Mouse (Mus musculus) thymus, postnatal 36 days (tissue): ENCODE results near the gene Tspyl1.
"Not testable (repeated sequence)": the region's sequence is repeated elsewhere in the genome, so short reads cannot be mapped to it uniquely, and the experiment has no call there.

Experiments
- DNase-seq, 2 experiments: peaks; one replicate each; pipeline ENCODE4 v3.0.0; 2022; ENCODE audit warnings: mixed read lengths in 2 of 2

The Tspyl1 gene

GRCm38 (mm10) chr10:34281962-34282388 lies at the start of gene Tspyl1:
Gene Tspyl1, plus strand, starts transcription at chr10:34282190.
- DNase-seq = peak; percentile 98 to 99

- DNase-seq = no peak
These were observed 48.6 kb upstream of the Tspyl1 start for GRCm38 (mm10) chr10:34233418-34233817.

- DNase-seq = no peak
These were observed 47.9 kb upstream of the Tspyl1 start for GRCm38 (mm10) chr10:34233931-34234745.

- DNase-seq = no peak
These were observed 46.6 kb upstream of the Tspyl1 start for GRCm38 (mm10) chr10:34235384-34235783.

GRCm38 (mm10) chr10:34236569-34236968 lies 45.4 kb upstream of the Tspyl1 start:
- no peak for DNase-seq

GRCm38 (mm10) chr10:34238536-34238935 lies 43.5 kb upstream of the Tspyl1 start:
- no peak for DNase-seq

- no peak for DNase-seq
These were observed 37.2 kb upstream of the Tspyl1 start for GRCm38 (mm10) chr10:34244745-34245144.

GRCm38 (mm10) chr10:34246106-34246505 lies 35.9 kb upstream of the Tspyl1 start:
- no peak for DNase-seq

- DNase-seq = no peak
These were observed 34.2 kb upstream of the Tspyl1 start for GRCm38 (mm10) chr10:34247757-34248156.

GRCm38 (mm10) chr10:34249594-34249993 lies 32.4 kb upstream of the Tspyl1 start:
- DNase-seq = no peak

GRCm38 (mm10) chr10:34252833-34253232 lies 29.2 kb upstream of the Tspyl1 start:
- DNase-seq = not testable (repeated sequence)

- no peak for DNase-seq
These were observed 16.9 kb upstream of the Tspyl1 start for GRCm38 (mm10) chr10:34265106-34265505.

- no peak for DNase-seq
These were observed 14.5 kb upstream of the Tspyl1 start for GRCm38 (mm10) chr10:34267312-34268070.

- no peak for DNase-seq
These were observed 10.3 kb upstream of the Tspyl1 start for GRCm38 (mm10) chr10:34271681-34272080.

- DNase-seq = peak in 1 of 2 experiments; percentile 21
These were observed 1.3 kb upstream of the Tspyl1 start for GRCm38 (mm10) chr10:34280591-34281175.

GRCm38 (mm10) chr10:34281211-34281961 lies 604 bp upstream of the Tspyl1 start:
- no peak for DNase-seq

- DNase-seq = no peak
These were observed 639 bp downstream of the Tspyl1 start for GRCm38 (mm10) chr10:34282420-34283238.

- DNase-seq = no peak
These were observed 14.9 kb downstream of the Tspyl1 start for GRCm38 (mm10) chr10:34296911-34297298.

GRCm38 (mm10) chr10:34297299-34297979 lies 15.4 kb downstream of the Tspyl1 start, which contains the start of gene Tspyl4:
Gene Tspyl4, plus strand, starts transcription at chr10:34297442.
- DNase-seq = peak; percentile 92 to 95

GRCm38 (mm10) chr10:34297980-34298753 lies 16.2 kb downstream of the Tspyl1 start:
- DNase-seq = peak in 1 of 2 experiments; percentile 26
